Mouse (Mus musculus): ENCODE results near the gene Rcc1l. TPM values are rescaled to one million over a fixed set of nuclear protein-coding genes. Genes with fewer than 3 reads are reported as not detected.

The Rcc1l gene
- total RNA-seq, 4 experiments from 2014 or later: 15.6 to 18.8 (median 16.9) TPM

GRCm38 (mm10) chr5:134173206-134173605, 3.4 kb downstream of the Rcc1l start:
- no peak for DNase-seq (ENCODE audit: low spot score in 2 of 2)

- DNase-seq (ENCODE audit: low spot score in 2 of 2): no peak
These were observed 6.4 kb downstream of the Rcc1l start for GRCm38 (mm10) chr5:134170167-134170566.

GRCm38 (mm10) chr5:134169231-134169630, 7.3 kb downstream of the Rcc1l start:
- no peak for DNase-seq (ENCODE audit: low spot score in 2 of 2)

GRCm38 (mm10) chr5:134168033-134168432, 8.5 kb downstream of the Rcc1l start:
- DNase-seq (ENCODE audit: low spot score in 2 of 2): no peak

GRCm38 (mm10) chr5:134166642-134167041, 9.9 kb downstream of the Rcc1l start:
- DNase-seq (ENCODE audit: low spot score in 2 of 2): no peak

GRCm38 (mm10) chr5:134164688-134165087, 11.9 kb downstream of the Rcc1l start:
- no peak for DNase-seq (ENCODE audit: low spot score in 2 of 2)

GRCm38 (mm10) chr5:134155916-134156466, 20.6 kb downstream of the Rcc1l start:
- DNase-seq (ENCODE audit: low spot score in 2 of 2): no peak

GRCm38 (mm10) chr5:134151895-134152294, 24.7 kb downstream of the Rcc1l start:
- DNase-seq (ENCODE audit: low spot score in 2 of 2): no peak

GRCm38 (mm10) chr5:134148153-134148552, 28.4 kb downstream of the Rcc1l start:
- DNase-seq (ENCODE audit: low spot score in 2 of 2): no peak

GRCm38 (mm10) chr5:134147194-134147753, 29.3 kb downstream of the Rcc1l start:
- DNase-seq (ENCODE audit: low spot score in 2 of 2): no peak

GRCm38 (mm10) chr5:134144986-134145385, 31.6 kb downstream of the Rcc1l start:
- no peak for DNase-seq (ENCODE audit: low spot score in 2 of 2)

- DNase-seq (ENCODE audit: low spot score in 2 of 2): no peak
These were observed 34.2 kb downstream of the Rcc1l start for GRCm38 (mm10) chr5:134142381-134142780.

- DNase-seq (ENCODE audit: low spot score in 2 of 2): no peak
These were observed 35.3 kb downstream of the Rcc1l start for GRCm38 (mm10) chr5:134141236-134141635.

GRCm38 (mm10) chr5:134139429-134139828, 37.1 kb downstream of the Rcc1l start:
- DNase-seq (ENCODE audit: low spot score in 2 of 2): no peak

- no peak for DNase-seq (ENCODE audit: low spot score in 2 of 2)
These were observed 38.6 kb downstream of the Rcc1l start for GRCm38 (mm10) chr5:134137933-134138332.

- no peak for DNase-seq (ENCODE audit: low spot score in 2 of 2)
These were observed 40.6 kb downstream of the Rcc1l start for GRCm38 (mm10) chr5:134136022-134136421.

GRCm38 (mm10) chr5:134131586-134131985, 45.0 kb downstream of the Rcc1l start:
- DNase-seq (ENCODE audit: low spot score in 2 of 2): no peak

GRCm38 (mm10) chr5:134126232-134126631, 50.3 kb downstream of the Rcc1l start:
- no peak for DNase-seq (ENCODE audit: low spot score in 2 of 2)

- no peak for DNase-seq (ENCODE audit: low spot score in 2 of 2)
These were observed 52.7 kb downstream of the Rcc1l start for GRCm38 (mm10) chr5:134123846-134124245.

GRCm38 (mm10) chr5:134121893-134122259, 54.7 kb downstream of the Rcc1l start:
- no peak for DNase-seq (ENCODE audit: low spot score in 2 of 2)

GRCm38 (mm10) chr5:134121138-134121892, 55.3 kb downstream of the Rcc1l start:
- no peak for DNase-seq (ENCODE audit: low spot score in 2 of 2)

- DNase-seq (ENCODE audit: low spot score in 2 of 2): no peak
These were observed 56.4 kb downstream of the Rcc1l start for GRCm38 (mm10) chr5:134120135-134120534.

All from layer of hippocampus, adult 8-10 months (tissue).